In genomic region chr5:53324791-53325190, GRCm38 (mm10) we compare ENCODE assay signal across 20 mouse cellular contexts.
"Had no signal": no experiment of that assay in that cellular context is flagged by ENCODE, and none has a peak within 500 bp of the region (broad histone marks: within the 10 kb centered on the region; RNA-seq: fewer than 3 reads in every experiment).

No protein-coding gene starts in this region.

- H3K27me3 ChIP-seq: liver, embryonic 15.5 days had no signal

- H3K9ac ChIP-seq: limb, embryonic 13.5 days; liver, embryonic 12.5 days; liver, embryonic 15.5 days; lung, embryonic 15.5 days; midbrain, embryonic 12.5 days had no signal

- H3K4me3 ChIP-seq: layer of hippocampus, adult 2 months; limb, embryonic 10.5 days; limb, embryonic 13.5 days; liver, embryonic 12.5 days; liver, embryonic 15.5 days; lung, embryonic 15.5 days; megakaryocyte, embryonic 14.5 days; midbrain, embryonic 12.5 days had no signal

- H3K27ac ChIP-seq: layer of hippocampus, adult 2 months; limb, embryonic 10.5 days; limb, embryonic 13.5 days; liver, embryonic 12.5 days; liver, embryonic 15.5 days; lung, embryonic 15.5 days; midbrain, embryonic 12.5 days; stomach, postnatal 0 days had no signal

- H3K4me1 ChIP-seq: liver, embryonic 12.5 days; liver, embryonic 15.5 days; lung, embryonic 15.5 days had no signal

- H3K36me3 ChIP-seq: limb, embryonic 10.5 days; limb, embryonic 13.5 days; liver, embryonic 12.5 days; liver, embryonic 15.5 days; lung, embryonic 15.5 days; midbrain, embryonic 12.5 days had no signal

- H3K9me3 ChIP-seq: limb, embryonic 10.5 days; limb, embryonic 13.5 days; liver, embryonic 12.5 days; liver, embryonic 15.5 days; lung, embryonic 15.5 days; megakaryocyte, embryonic 14.5 days; midbrain, embryonic 12.5 days had no signal

- H3K4me2 ChIP-seq: limb, embryonic 13.5 days; liver, embryonic 12.5 days; liver, embryonic 15.5 days; lung, embryonic 15.5 days; midbrain, embryonic 12.5 days had no signal

- DNase-seq: kidney, adult 18-20 months; kidney, adult 9 months; kidney, postnatal 14 days; layer of hippocampus, adult 9-11 months; liver; lung, adult 18-20 months; lung, postnatal 10 days; lung, postnatal 36 days; thymus, adult 2 months; thymus, postnatal 14 days; thymus, postnatal 4 days had no signal

- ATAC-seq: liver, embryonic 12.5 days had no signal
